Mouse (Mus musculus) intestine, embryonic 14.5 days (tissue): ENCODE results near the gene Parp8. TPM values are rescaled to one million over a fixed set of nuclear protein-coding genes. Genes with fewer than 3 reads are reported as not detected.

Source experiments
- ATAC-seq: fragments of 200-750 bp; cut with Nextera tagmentation; replicated peaks from 2 replicates; pipeline ENCODE4 v1.8.0; 2017; ENCODE audit warnings: low read depth, moderate number of reproducible peaks, moderate TSS enrichment, moderate library complexity; ENCODE audit not compliant: low FRiP score, low TSS enrichment
- DNase-seq: peaks from one replicate; pipeline ENCODE4 v3.0.0-alpha.2; 2018; ENCODE audit warnings: low spot score
- H3K27ac ChIP-seq: fragments of 300-500 bp; sonication (generic); 2 replicates; pipeline ENCODE4 v1.5.1; 2014; ENCODE audit warnings: low read depth, mild to moderate bottlenecking, control low read depth
- H3K27me3 ChIP-seq: fragments of 300-500 bp; sonication (generic); replicated peaks from 2 replicates; pipeline ENCODE4 v1.6.1; 2014; ENCODE audit warnings: low read length, control low read depth; ENCODE audit not compliant: control insufficient read depth, insufficient read depth
- H3K36me3 ChIP-seq: fragments of 300-500 bp; sonication (generic); 2 replicates; pipeline ENCODE4 v1.6.1; 2014; ENCODE audit warnings: low read length, control low read depth; ENCODE audit not compliant: control insufficient read depth, insufficient read depth
- H3K4me1 ChIP-seq: fragments of 300-500 bp; sonication (generic); replicated peaks from 2 replicates; pipeline ENCODE4 v1.6.1; 2014; ENCODE audit warnings: low read length, control low read depth, mixed read lengths; ENCODE audit not compliant: control insufficient read depth, insufficient read depth
- H3K4me2 ChIP-seq: fragments of 300-500 bp; sonication (generic); 2 replicates; pipeline ENCODE4 v1.6.1; 2014; ENCODE audit warnings: low read length
- H3K4me3 ChIP-seq: fragments of 300-500 bp; sonication (generic); 2 replicates; pipeline ENCODE4 v1.5.1; 2014; ENCODE audit warnings: low read depth, low read length, control low read depth, mixed read lengths
- H3K9ac ChIP-seq: fragments of 300-500 bp; sonication (generic); 2 replicates; pipeline ENCODE4 v1.6.1; 2014; ENCODE audit warnings: mild to moderate bottlenecking, low read length
- H3K9me3 ChIP-seq: fragments of 300-500 bp; sonication (generic); 2 replicates; pipeline ENCODE4 v1.6.1; 2016; ENCODE audit warnings: low read length, control low read depth; ENCODE audit not compliant: control insufficient read depth
- WGBS: fragments of 180-500 bp; shearing (Covaris S2); extraction: QIAGEN DNeasy Blood & Tissue Kit; methylation state at CpG from one replicate; pipeline ENCODE4 v1.1.7; 2014; 5-methylcytosine and 5-hydroxymethylcytosine counted together
- polyA plus RNA-seq: library from polyadenylated mRNA; unstranded; fragments of >200 nt; fragmentation: Nextera tagmentation; extraction: Ambion mirVana; gene quantifications from 2 replicates; pipeline ENCODE4 v1.2.1, GENCODE M21; 2014

Parp8 gene
- polyA plus RNA-seq, 1 experiment from 2014 or later: 12.1 TPM

DNA sequence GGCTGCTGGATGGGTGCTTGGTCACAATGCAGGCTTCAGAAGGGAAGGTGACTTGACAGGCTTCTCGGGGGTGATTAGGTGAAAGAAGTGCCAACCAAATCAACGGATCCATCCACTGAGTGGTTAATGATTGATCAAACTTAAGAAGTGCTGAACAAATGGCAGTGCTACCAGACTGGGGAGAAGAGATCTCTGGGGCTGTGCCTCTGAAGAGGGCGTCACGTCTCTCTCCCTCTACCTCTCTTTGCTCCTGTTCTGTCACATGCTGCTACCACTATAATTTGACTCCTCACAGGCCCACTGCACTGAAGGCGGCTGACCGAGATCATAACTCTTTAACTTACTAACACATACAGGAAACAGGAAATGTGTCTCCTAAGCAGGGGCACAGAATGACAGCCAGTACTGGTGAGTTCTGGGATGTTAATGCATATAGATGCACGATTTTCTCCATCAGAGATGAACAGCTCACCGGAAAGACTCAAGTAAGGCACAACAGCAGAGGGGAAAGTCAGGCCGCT lies 140.9 kb downstream of the Parp8 start:
- DNase-seq: no peak
- Histone ChIP-seq H3K27ac (no peak overlapping the region), H3K27me3 (no peaks in the 10 kb centered on the region), H3K4me1 (peaks cover 4% of the 10 kb centered on the region; the same call in 1 of the 2 replicates), H3K36me3 (no peaks in the 10 kb centered on the region), H3K4me3 (no peak overlapping the region), H3K4me2 (no peak overlapping the region), H3K9me3 (no peaks in the 10 kb centered on the region), H3K9ac (no peak overlapping the region)
- 0 out of 2 replicates have a peak, but pooled peaks have one; percentile 43 for ATAC-seq
- 49% methylated on average over 9 of the region's 9 CpGs for WGBS

DNA sequence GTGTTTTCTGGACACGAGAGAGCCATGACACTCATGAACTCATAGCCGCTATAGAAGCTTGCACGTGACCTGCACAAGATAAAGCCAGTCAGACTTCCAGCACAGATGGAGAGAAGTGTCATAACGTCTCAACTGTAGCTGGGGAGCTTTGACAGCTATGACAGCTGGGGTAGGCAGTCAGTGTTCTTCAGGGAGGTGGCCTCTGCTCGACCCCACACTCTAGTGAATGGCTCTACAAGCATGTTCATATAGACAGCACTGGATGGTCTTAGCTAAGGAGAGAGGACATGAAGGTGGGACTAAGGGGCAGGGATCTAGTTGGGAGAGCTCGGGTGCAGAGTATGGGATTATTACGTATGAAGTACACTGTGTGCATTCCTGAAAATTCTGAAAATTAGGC lies 143.1 kb downstream of the Parp8 start:
- WGBS: 85% methylated on average over 7 of the region's 7 CpGs

GRCm38 (mm10) chr13:116879580-116880192 lies 145.7 kb downstream of the Parp8 start:
- H3K27me3 ChIP-seq: no peaks in the 10 kb centered on the region
- ATAC-seq (no peak), DNase-seq (no peak)
- H3K4me3 ChIP-seq: no peak overlapping the region
- no peak overlapping the region for H3K4me2 ChIP-seq
- H3K9ac ChIP-seq: no peak overlapping the region
- no peak overlapping the region for H3K27ac ChIP-seq
- no peaks in the 10 kb centered on the region for H3K4me1 ChIP-seq
- 75% methylated on average over 10 of the region's 10 CpGs for WGBS
- no peaks in the 10 kb centered on the region for H3K9me3 ChIP-seq
- no peaks in the 10 kb centered on the region for H3K36me3 ChIP-seq

More for the DNA sequence above, 143.1 kb downstream of the Parp8 start:
- no peaks in the 10 kb centered on the region for H3K27me3 ChIP-seq
- H3K9me3 ChIP-seq: no peaks in the 10 kb centered on the region
- no peak overlapping the region for H3K9ac ChIP-seq
- H3K4me1 ChIP-seq: no peaks in the 10 kb centered on the region
- DNase-seq: no peak
- no peak for ATAC-seq
- H3K4me2 ChIP-seq: no peak overlapping the region
- H3K4me3 ChIP-seq: no peak overlapping the region
- no peaks in the 10 kb centered on the region for H3K36me3 ChIP-seq
- no peak overlapping the region for H3K27ac ChIP-seq

- H3K4me1 ChIP-seq: no peaks in the 10 kb centered on the region
- no peak overlapping the region for H3K4me3 ChIP-seq
- WGBS: 68% methylated on average over 1 of the region's 1 CpGs
- ATAC-seq: no peak
- H3K27me3 ChIP-seq: no peaks in the 10 kb centered on the region
- no peak overlapping the region for H3K9ac ChIP-seq
- no peak overlapping the region for H3K27ac ChIP-seq
- no peak overlapping the region for H3K4me2 ChIP-seq
- DNase-seq: no peak
- H3K9me3 ChIP-seq: no peaks in the 10 kb centered on the region
- peaks cover 6% of the 10 kb centered on the region for H3K36me3 ChIP-seq
Observed at GRCm38 (mm10) chr13:116870221-116870620, 155.1 kb downstream of the Parp8 start.

GRCm38 (mm10) chr13:116843937-116844336 lies 181.4 kb downstream of the Parp8 start:
- H3K27me3 ChIP-seq: no peaks in the 10 kb centered on the region
- H3K4me1 ChIP-seq: no peaks in the 10 kb centered on the region
- H3K4me3 ChIP-seq: no peak overlapping the region
- H3K4me2 ChIP-seq: no peak overlapping the region
- no peak for ATAC-seq
- H3K36me3 ChIP-seq: no peaks in the 10 kb centered on the region
- H3K9ac ChIP-seq: no peak overlapping the region
- WGBS: 87% methylated on average over 5 of the region's 5 CpGs
- DNase-seq: no peak
- no peaks in the 10 kb centered on the region for H3K9me3 ChIP-seq
- no peak overlapping the region for H3K27ac ChIP-seq

DNA sequence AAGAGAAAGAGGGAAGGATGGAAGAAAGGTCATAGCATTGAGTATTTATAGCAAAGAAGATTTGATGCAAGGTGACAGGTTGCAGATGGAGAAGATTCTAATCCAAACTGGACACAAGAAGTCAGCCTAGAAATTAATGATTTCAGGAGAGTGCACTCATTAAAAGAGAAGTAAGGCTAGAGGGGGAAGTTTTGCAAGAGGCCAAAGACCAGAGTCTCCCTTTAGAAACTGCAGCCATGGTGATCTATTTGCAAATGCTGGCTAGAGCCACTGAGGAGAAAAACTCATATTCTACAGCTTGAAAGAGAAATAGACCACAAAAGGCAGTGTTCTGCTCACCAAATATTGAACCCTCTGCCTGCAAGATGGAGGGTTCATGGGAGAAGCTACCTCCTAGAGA lies 194.4 kb downstream of the Parp8 start:
- Histone ChIP-seq H3K27ac (no peak overlapping the region), H3K27me3 (no peaks in the 10 kb centered on the region), H3K4me3 (no peak overlapping the region), H3K4me2 (no peak overlapping the region), H3K36me3 (no peaks in the 10 kb centered on the region), H3K9me3 (no peaks in the 10 kb centered on the region), H3K4me1 (no peaks in the 10 kb centered on the region), H3K9ac (no peak overlapping the region)
- ATAC-seq (no peak), DNase-seq (no peak)

DNA sequence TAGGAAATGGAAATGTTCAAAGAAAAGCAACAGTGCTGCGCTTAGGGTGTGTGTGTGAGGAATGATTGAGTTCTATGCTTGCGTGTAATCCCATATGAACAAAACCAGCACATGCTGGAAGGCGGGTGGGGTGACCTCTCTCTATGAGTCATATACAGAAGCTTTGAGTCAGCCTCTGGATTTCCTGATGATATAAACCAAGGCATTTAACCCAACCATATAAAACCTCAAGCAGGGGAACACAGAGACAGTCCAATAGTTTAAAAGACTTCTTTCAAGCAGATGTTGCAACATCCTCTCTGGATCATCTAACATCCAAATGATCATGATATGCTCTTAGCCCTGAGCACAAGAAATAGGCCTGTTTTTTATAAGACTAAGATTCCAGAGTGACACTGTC lies 196.3 kb downstream of the Parp8 start:
- no peak overlapping the region for H3K27ac ChIP-seq
- no peaks in the 10 kb centered on the region for H3K27me3 ChIP-seq
- H3K4me1 ChIP-seq: no peaks in the 10 kb centered on the region
- 75% methylated on average over 3 of the region's 3 CpGs for WGBS
- ATAC-seq: no peak
- no peak overlapping the region for H3K4me2 ChIP-seq
- no peaks in the 10 kb centered on the region for H3K36me3 ChIP-seq
- DNase-seq: no peak
- H3K9me3 ChIP-seq: no peaks in the 10 kb centered on the region
- H3K4me3 ChIP-seq: no peak overlapping the region
- no peak overlapping the region for H3K9ac ChIP-seq

DNA sequence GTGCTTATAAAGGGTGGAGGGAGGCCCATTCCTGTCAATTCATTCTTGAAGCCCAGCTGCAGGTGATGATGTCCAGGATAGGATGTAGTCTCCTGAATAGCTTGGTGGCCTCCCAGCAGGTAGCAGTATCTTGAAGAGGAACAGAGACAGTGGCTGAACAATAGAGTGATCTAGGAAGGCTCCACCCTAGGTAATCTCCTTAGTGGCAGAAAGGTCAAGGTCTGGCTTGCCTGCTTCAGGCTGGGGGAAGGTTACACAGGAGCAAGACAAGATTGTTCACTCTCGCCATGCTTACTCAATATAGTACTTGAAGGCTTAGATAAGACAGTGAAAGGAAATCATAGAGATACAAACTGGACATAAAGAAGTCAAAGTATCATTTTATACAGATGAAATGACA lies 213.9 kb downstream of the Parp8 start:
- DNase-seq: no peak
- no peak for ATAC-seq
- Histone ChIP-seq H3K9me3 (no peaks in the 10 kb centered on the region), H3K4me2 (no peak overlapping the region), H3K27ac (no peak overlapping the region), H3K9ac (no peak overlapping the region), H3K27me3 (no peaks in the 10 kb centered on the region), H3K4me1 (no peaks in the 10 kb centered on the region), H3K4me3 (no peak overlapping the region), H3K36me3 (no peaks in the 10 kb centered on the region)
- WGBS: 70% methylated on average over 1 of the region's 1 CpGs
